Mouse (Mus musculus) gastrocnemius, postnatal 4 days (tissue): ENCODE data around the gene Gmppb. TPM values are rescaled to one million over a fixed set of nuclear protein-coding genes. Genes with fewer than 3 reads are reported as not detected.

Experiments
- DNase-seq, 2 experiments: peaks; one replicate each; pipeline ENCODE4 v3.0.0; 2021 to 2022; ENCODE audit warnings: low spot score in 2 of 2, mixed read lengths in 2 of 2
- total RNA-seq, 2 experiments: library from RNA; stranded (reverse); gene quantifications; 2 replicates each; pipeline ENCODE4 v1.2.3; 2021

The Gmppb gene
- total RNA-seq, 2 experiments from 2014 or later, result 18.2 to 20.6 TPM

DNA sequence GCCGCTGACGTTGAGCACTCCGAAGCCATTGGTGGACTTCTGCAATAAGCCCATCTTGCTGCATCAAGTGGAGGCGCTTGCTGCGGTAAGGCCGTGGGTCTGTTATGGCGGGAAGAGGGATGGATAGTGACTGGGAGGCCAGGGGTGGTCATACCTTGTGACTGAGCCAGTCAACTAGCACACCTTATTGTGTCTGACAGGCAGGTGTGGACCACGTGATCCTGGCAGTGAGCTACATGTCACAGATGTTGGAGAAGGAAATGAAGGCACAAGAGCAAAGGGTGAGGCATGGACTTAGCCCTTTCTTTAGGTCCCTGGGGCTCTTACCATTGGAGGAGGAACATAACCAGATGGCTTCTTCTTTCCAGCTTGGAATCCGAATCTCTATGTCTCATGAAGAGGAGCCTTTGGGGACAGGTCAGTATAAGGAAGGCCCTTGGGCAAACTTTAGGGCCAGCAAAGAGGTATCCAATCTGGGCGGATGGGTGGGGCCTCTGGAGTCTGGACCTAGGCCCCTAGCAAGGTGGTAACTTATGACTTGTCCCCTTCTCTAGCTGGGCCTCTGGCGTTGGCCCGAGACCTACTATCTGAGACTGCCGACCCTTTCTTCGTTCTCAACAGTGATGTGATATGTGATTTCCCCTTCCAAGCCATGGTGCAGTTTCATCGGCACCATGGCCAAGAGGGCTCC, 664 bp downstream of the Gmppb start:
- DNase-seq, result peak in 1 of 2 experiments; percentile 7

DNA sequence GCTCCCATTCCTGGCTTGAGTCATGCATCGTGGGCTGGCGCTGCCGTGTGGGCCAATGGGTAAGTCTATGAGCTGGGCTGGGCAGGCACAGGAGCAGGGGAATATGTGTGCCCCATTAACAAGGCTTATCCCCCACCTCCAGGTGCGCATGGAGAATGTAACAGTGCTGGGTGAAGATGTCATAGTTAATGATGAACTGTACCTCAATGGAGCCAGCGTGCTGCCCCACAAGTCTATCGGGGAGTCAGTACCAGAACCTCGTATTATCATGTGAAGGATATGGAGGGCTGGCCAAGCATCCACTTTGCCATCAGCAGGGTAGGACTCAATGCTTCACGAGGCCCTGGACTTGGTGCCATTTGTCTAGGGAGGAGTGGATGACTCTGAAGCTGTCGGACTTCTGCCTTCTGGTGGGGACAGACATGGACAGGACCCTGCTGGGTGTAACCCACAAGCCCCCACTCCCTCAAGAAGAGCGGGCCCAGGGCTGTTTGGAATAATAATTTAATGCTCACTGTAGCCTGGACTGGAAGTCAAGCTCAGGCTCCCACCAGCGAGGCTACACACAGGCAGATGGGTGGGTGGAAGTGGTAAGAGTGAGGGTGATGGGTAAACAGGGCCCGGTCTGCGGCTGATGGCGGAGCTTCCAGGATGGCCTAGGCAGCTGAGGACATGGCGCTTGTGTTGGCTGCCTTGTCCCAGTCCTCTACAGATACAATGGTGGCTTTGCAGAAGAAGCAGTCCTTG, 2.3 kb downstream of the Gmppb start:
- peak in 1 of 2 experiments; percentile 7 for DNase-seq

DNA sequence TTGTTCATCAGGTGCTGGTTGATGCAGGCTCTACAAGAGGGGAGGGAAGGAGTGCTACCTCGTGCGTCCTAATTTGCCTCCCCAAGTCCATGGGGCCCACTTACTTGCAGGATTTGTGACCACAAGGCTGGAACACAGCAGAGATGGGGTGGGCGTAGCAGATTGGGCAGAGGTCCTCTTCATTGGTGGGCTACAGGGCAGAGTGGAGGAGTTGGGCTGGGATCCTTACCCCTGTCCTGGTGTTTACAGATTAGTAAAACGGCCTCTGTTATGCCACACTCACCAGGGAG, 2.8 kb downstream of the Gmppb start:
- no peak for DNase-seq

DNA sequence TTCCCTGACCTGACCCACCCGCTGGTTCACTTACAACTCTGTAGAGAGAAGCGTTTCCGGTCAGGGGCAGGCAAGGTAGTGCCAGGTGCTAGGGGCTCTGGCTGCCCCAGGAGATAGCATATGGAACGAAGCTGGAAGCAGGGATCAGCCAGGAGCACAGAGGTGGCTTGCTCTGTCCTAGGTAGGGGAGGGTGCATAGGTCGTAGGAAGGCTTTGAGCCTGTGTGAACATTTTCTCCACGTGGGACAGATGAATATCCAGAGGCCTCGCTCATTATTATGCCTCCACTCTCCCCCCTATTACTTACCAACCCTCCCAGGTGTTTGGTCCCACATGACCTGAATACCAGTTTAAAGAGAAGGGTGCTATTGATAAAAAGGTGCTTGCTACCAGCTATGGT, 3.4 kb downstream of the Gmppb start:
- DNase-seq, result peak in 1 of 2 experiments; percentile 10

DNA sequence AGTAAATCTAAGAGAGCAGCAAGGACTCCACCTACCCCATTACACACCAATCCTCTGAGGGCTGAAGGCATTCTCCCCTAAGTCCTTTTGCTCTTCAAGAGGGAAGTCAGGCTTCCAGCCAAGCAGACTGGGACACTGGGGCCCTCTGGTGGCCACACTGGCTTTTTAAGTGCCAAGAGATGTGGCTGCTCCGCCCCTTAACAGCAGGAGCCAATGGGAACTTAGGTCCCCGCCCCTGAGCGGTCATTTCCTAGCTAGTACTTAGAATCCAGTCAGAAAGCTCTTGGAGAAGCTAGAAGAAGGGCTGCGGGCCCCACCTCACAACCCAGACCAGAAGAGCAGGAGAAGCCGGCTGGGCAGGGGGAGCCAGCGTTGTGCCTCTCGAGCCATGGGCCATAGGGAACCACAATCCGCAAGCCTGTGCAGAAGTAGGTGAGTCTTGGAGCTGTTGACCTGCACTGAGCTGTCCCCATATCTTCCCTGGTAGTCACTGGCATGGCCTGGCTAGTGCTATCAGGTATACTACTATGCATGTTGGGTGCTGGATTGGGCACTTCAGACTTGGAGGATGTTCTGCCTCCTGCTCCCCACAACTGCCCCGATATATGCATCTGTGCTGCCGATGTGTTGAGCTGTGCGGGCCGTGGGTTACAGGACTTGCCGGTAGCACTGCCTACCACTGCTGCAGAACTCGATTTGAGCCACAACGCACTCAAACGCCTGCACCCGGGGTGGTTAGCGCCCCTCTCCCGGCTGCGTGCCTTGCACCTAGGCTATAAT, 4.0 kb downstream of the Gmppb start, which contains the start of gene Amigo3:
Gene Amigo3 (plus strand): TSS at position 275 of the 780 bp plus-strand sequence.
- peak; percentile 90 to 96 for DNase-seq

DNA sequence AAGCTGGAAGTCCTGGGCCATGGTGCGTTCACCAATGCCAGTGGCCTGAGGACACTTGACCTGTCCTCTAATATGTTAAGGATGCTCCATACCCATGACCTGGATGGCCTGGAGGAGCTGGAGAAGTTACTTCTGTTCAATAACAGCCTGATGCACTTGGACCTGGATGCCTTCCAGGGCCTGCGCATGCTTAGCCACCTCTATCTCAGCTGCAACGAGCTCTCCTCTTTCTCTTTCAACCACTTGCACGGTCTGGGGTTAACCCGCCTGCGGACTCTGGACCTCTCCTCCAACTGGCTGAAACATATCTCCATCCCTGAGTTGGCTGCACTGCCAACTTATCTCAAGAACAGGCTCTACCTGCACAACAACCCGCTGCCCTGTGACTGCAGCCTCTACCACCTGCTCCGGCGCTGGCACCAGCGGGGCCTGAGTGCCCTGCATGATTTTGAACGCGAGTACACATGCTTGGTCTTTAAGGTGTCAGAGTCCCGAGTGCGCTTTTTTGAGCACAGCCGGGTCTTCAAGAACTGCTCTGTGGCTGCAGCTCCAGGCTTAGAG, 4.7 kb downstream of the Gmppb start:
- DNase-seq, result peak in 1 of 2 experiments; percentile 7

DNA sequence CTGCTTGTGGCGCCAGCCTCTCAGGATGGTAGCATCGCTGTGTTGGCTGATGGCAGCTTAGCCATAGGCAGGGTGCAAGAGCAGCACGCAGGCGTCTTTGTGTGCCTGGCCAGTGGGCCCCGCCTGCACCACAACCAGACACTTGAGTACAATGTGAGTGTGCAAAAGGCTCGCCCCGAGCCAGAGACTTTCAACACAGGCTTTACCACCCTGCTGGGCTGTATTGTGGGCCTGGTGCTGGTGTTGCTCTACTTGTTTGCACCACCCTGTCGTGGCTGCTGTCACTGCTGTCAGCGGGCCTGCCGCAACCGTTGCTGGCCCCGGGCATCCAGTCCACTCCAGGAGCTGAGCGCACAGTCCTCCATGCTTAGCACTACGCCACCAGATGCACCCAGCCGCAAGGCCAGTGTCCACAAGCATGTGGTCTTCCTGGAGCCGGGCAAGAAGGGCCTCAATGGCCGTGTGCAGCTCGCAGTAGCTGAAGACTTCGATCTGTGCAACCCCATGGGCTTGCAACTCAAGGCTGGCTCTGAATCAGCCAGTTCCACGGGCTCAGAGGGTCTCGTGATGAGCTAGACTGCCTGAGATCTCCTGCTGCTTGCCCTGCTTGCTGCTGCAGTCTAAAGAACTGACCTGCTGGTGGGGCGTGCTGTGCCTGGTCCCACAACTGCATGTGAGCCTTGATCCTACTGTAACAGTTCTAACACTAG, 5.4 kb downstream of the Gmppb start:
- DNase-seq, result peak in 1 of 2 experiments; percentile 11

DNA sequence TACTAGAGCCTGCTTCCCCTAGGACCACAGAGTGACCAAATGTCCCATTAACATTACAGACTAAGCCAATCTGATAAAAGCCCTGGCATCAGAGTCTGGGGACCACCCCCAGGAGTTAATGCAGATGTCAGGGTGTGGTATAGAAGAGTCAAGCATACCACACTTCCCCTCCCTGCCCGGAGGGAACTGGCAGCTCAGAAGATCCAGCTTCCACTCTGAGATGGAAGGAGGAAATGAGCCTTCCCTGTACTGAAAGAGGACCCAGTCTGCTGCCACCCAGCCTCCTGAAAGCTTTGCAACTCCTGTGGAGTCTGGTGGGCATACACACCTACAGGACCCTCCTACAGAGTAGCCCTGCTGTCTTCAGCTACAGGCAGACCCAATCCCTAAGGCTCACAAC, 6.0 kb downstream of the Gmppb start:
- DNase-seq, result peak in 1 of 2 experiments; percentile 7

DNA sequence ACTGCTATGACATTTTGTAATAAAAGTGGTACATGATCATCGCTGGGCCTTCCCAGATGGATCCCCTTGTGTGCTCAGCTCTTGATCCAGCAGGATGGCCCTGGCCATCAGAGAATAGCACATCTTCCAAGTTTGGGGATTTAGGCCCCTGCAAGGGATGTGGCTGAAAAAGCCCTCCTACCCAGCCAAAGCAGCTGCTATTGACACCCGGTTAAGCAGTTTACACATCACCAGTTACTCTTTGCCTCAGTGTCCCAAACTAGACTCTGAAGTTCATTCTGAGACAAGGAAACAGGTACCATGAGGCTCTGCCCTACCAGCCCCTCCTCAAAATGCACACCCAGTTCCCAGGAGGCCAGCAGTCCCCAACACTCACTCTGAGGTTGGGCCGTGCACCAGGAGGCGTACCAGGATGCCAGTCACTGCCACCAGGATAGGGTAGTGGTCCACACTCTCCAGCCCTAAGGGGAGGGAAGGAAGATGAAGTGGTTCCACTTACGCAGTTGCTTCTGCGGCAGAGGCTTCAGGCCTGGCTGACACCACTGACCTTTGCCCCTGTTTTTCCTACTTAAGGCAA, 6.7 kb downstream of the Gmppb start:
- peak in 1 of 2 experiments; percentile 6 for DNase-seq

DNA sequence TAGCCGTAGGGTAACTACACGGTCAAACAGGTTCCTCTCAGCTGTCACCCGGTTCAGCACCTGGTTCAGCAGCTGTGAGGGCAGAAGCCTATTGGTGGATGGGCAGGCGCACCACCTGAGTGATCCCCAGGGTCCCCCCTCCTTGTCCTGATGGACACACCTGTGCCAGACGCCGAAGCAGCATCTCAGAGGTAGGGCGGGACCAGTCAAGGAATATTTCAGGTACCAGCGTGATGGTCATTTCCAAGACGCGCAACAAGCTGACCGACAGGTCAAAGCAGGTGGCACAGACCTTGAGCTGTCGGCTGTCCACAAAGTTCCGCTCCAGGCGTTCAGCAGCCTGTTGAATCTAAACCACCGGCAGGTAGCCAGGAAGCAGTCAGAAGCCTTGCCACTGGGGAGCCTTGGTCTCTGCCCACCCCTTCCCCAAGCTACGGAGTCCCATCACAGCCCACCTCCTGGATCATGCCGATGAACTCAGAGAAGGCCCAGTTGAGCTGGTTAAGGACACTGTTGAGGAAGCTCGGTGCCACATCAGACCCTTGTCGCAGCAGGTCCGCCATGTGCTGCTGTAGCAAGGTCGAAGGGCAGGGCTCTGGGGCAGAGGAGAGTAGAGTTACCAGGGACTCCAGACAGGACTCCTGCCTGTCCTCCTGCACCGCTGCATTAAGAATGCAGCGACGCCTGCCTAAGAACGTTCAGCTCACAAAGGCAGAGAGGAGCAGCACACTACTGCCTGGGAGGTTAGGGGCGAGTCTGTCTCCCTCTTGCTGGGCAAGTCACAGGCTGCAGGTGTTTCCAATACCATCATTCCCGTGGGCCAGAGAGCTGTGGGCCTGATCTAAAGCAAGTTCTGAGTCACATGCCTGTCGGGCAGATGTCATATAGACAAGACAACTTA, 7.6 kb downstream of the Gmppb start:
- DNase-seq, result peak in 1 of 2 experiments; percentile 8

DNA sequence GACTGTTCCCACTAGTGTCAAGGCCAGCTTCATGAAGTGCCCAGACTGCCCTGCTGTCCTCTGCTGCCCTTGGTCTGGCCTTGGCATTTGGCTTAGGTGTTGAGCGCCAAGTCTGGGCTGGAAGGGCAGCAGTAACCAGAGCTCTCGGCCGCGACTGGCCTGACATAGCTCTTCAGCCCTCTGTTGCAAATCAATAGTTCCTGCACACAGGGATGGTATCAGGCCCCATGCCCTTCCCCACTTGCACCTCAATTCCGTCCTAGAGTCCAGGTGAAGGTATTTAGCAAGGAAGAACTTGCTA, 8.2 kb downstream of the Gmppb start:
- no peak for DNase-seq

DNA sequence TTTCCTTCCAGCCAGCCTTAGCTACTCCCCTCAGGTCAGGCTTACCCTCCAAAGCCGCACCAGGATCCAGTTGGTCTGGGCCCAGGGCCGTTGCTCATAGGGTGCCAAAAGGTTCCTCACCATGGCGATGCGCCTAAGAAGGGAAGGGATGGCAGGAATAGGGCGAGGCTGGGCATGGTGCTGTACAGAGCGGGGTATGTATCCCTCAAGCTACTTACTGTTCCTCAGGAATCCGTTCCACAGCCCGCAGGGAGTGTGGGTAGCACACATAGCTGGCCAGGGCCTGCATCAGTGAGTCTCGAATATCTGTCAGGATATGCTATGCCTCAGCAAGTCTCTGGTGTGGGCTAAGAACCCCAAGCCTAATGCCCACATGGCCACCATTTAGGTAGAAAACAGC, 9.2 kb downstream of the Gmppb start:
- DNase-seq, result no peak

DNA sequence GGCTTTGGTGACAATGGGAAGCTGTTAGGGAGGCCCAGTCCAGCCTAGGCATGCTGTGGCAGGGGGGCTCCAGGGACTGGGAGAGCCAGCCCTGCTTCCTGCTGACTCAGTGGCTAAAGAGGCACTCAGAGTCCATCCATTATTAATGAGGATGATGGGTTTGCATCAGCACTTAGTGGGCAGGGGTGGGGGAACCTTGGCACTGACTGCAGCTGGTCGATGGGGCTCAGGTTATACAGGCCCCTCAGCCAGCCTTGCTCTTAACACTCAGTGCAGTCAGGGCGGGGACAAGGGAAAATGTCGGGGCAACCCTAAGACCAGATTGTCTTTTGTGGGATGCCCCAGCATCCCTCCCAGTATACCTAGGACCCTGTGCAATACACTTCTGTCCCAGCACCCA, 13.1 kb downstream of the Gmppb start:
- no peak for DNase-seq

DNA sequence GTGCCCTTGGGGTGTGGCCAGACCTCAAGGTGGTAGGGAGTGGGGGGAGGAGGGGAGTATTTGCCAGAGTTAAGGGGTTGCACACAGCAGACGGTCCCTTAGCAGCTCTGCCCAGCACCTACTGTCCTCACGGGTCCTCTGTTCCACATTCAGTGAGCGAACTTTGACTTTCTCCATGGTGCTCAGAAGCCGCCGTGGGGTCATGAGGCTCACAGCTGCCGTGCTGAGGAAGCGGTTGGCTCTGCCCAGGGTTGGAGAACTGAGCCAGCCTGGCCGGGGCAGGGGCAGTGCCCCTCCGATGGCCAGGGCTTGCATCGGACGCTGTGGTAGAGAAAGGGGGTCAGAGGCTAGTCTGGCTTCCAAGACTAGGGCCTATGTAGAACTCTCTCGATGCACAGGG, 14.3 kb downstream of the Gmppb start:
- no peak for DNase-seq

DNA sequence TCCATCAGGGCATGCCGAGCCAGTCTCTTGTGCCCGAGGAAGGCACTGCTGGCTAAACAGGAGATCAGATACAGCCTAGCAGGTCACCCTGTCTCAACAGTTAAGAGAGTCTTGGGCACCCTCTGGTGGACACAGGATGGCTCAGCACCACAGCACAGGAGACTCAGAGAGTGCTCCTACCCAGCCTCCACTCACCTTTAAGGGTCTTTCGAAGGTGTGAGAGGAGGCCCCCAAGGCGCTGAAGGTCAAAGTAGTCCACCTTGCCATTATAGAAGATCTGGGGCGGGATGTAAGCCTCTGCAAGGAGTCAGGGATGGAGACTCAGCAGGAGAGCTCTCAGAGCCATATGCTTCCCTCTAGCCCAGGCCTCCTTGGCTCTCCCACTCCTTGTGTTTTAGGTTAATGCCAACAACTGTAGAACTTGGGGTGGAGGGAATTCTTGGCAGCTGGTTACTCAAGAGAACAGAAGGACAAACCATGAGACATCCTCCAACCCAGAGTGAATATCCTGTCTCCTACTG, 16.5 kb downstream of the Gmppb start:
- DNase-seq, result no peak

DNA sequence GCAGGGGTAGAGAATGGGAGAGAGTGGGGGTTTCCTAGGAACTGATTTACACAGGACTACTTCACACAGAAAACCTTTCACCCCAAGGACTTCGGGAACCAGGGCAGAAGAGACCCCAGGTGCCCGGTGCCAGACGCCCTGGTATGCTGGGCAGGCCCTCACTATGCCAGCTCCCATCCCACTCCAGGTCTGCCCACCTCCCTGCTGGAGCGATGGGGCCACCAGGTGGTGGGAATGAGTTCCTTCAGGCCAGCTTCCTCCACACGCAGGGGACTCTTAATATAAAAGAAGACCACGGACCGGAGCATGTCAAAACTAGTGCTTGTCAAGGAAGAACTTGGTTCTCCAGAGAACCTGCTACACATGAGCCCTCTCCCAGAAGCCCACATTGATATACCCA, 18.2 kb downstream of the Gmppb start:
- no peak for DNase-seq

DNA sequence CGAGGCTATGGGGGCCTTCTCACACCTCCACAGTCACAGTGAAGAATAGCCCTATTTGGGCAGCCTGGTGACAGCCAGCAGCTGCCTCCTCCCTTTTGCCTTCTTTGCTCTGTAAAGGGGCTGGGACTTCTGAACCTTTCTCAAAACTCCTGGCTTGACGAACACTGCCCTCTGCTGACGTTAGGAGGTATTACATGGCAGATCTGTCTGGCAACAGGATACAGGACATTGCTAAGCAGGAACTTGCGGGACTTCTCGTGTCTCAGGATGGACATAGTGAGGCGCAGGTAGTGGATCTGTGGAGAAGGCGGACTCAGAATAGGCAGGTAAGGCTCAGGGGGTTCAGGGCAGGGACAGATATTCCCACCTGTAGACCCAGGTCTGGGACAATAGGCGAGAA, 18.9 kb downstream of the Gmppb start:
- peak; percentile 63 to 81 for DNase-seq

DNA sequence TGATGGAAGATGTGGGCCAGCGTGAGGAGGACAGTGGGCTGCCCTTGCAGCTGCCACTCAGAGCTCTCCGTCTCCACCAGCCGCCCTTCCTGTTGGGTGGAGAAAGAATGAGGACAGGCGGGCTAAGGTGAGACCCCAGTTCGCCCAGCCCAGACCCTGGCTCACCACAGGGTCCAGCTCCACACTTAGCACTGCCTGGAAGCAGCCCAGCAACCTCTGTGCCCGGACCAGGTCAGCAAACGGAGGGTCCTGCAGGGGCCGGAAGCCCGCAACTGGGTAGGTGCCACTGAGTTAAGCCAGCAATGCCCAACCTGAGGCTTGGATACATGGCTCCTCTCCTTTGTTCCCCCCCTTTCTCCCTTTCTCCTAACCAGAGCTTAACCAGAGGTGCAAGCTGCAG, 20.0 kb downstream of the Gmppb start:
- DNase-seq, result no peak

DNA sequence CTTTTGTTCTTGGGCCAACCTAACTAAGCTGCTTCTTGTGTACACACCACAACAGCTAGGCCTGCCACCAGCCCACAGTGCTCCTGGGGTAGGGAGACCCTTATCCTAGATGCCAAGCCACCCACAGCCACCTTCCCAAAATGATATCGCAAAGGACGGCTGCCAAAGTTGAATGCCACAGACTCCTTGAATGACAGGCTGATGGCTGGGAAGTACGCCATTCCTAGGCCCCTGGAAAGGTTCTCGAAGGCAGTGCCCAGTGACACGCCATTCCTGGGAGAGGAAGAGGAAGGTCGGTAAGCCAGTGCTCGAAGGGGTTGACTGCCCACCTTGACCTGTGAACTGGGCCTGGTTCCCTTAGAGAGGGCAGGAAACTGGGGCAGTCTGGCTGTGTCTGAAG, 20.5 kb downstream of the Gmppb start:
- DNase-seq, result no peak

DNA sequence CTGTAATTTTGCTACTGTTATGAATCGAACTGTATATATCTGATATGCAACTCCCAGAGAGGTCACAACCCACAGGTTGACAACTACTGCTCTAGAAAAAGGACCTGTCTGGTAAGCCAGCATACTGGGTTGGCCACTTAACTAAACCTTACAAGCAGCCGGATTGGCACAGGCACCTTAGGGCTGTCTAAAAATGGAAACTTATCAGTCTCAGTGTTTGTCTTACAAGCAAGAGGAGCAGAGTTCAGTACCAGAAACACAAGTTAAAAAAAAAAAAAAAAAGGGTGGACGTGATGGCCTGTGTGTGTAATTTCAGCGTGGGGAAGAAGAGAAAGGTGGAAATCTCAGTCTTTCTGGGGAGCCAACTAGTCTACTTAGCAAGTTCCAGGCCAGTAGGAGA, 22.8 kb downstream of the Gmppb start:
- no peak for DNase-seq
